Mouse (Mus musculus): ENCODE measurements at regions not wholly inside any gene's neighbourhood (a gene's known extent, or its start where the extent isn't known, plus 50 kb on each side); places are given as distances from the start of the nearest gene placed in this dataset.

DNA sequence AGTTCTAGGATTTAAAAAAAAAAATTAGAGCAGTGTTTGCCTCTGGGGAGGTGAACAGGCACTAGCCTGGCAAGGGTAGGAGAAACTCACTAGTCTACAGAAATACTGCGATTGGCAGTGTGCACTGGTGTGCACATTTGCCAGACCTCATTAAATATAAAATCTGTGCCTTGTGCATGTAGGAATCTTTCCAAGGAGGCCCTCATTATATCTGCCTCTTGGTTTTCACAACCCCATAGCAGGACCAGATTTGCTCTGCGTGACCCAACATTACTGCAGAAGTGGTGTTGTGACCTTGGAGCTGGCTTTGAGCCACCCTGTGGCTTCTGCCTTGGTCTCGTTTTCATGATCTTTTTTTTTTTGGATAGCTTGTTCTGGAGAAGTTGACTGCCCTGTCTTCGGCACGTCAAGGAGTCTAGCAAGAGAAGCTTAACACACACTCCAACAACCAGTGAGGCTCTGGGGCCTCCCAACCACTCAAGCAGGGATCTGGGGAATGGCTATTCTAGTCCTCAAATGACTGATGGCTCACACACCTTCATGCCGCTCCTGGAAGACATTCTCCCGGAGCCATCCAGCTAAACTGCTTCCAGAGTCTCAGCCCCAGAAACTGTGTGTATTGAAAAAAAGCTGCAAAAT lies 222.2 kb upstream of the Cnr1 start:
- DNase-seq = peak; percentile 66

- DNase-seq = no peak
Observed at GRCm38 (mm10) chr4:33705722-33706121, 218.7 kb upstream of the Cnr1 start.

DNA sequence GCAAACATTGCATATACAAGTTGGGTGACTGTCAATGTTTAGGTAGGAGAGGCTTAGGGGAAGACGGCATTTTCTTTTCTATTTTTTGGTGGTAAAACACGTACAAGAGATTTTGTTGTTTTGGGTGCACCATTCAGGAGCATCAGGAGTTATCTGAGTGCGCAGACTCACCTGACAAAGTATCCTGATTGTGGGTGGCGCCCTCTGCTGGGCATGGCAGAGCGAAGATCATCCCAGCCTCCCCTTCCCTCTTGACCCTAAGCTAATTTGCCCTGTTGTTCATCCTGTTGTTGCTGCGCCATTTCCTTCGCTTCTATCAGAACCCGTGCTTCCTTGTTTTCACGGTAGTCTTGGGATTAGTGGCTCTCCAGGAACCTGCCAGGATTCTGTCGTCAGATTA lies 217.6 kb upstream of the Cnr1 start:
- no peak for DNase-seq

DNA sequence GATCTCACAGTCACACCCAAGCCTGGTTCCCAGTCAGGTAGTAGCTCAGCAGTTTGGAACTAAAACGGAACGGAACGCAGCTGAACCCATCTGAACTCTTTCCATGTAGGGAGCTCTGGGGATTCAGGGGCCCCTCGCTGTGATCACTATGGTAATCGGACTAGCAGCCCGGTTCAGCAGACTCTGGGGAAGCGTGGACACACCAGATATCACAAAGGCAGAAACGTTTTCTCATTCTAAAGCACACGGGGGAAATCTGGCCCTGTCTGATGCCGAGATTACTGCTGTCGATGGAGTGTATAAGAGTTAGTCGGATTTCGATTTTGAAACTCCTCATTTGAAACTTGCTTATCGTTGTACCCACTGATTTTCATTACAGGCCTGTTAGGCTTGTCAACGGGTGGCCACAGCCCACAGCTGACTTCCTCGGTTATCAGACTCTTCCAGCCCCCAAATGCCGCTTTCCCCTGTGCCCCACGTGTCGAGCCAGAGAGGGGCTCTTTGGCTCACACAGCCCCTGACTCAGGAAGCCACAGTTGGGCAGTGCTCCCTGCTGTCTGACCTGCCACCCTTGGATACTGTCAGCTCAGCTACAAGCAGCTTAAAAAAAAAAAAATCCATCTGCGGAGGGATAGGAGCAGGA lies 207.8 kb upstream of the Cnr1 start:
- no peak for DNase-seq

DNA sequence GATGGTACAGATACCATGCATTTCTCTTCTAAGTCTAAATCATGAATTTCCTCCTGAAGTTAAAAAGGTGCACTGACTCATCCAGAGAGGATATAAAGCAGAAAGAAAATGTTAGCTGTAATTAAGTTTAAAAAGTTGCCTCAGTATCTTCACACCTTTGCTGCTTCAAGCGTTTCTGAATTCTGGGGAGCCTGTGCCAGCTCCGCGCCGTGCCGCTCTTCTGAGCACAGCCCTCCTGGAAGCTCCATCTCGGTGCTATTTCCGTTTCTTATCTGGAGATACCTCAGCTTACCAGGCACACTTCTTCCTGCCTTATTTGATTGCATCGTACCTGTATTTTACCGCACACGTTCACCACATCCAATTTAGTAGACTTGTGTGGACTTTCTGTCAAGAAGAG lies 203.4 kb upstream of the Cnr1 start:
- DNase-seq = no peak

GRCm38 (mm10) chr4:33721971-33722370 lies 202.4 kb upstream of the Cnr1 start:
- DNase-seq = no peak

GRCm38 (mm10) chr4:33731837-33732236 lies 192.6 kb upstream of the Cnr1 start:
- DNase-seq = no peak

- DNase-seq = peak; percentile 45
Observed at GRCm38 (mm10) chr4:33734923-33735322, 189.5 kb upstream of the Cnr1 start.

DNA sequence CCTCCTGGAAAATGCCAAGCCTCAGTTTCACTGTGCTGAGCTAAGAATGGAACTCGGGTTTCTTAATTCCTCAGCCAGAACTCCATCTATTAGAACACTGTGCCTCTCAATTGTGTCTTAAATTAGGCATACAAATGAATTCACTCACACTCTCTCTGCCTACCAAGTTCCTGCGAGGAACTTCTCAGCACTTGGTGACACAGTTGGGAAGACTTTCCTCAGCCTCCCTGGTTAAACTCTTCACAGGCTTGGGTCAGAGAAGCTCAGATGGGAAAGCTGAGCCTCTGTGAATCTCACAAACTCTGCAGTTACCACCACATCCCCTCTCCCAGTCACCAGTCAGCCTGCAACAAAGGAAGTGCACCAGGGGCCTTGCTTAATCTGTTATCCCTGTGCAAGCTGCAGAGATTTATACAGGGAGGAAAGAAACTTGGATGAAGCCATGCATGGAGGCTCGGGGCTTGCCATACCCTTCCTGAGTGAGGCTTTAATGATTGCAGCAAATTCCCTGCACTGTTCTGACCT lies 188.9 kb upstream of the Cnr1 start:
- DNase-seq = peak; percentile 37

DNA sequence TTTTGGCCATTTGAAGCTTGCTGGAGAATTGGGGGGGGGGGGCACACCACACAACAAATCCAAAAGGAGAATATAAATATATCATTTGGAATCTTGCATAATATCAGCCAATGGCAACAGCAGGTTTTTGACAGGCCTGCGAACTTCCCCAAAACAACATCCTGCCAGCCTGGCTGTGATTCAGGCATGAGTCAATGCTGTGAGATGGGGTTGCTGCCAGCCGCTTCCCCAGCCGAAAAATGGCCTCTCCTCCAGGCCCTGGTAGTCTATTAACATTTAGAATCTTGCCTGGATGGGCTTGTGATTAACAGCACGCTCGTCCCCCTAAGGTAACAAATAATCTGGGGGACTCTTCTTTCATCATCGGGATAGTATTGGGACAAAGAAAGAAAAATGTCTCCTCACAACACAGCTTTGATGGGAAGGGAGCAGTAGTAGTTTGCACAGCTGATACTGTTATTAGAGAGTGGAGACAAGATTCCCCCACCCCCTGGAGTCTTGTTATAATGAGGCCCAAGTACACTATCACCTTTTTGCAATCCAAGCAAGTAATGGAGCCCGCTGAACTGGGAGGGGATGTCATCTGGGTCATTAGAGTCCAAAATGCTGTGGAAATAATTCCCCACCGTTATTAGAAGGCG lies 188.2 kb upstream of the Cnr1 start:
- DNase-seq = peak; percentile 91

DNA sequence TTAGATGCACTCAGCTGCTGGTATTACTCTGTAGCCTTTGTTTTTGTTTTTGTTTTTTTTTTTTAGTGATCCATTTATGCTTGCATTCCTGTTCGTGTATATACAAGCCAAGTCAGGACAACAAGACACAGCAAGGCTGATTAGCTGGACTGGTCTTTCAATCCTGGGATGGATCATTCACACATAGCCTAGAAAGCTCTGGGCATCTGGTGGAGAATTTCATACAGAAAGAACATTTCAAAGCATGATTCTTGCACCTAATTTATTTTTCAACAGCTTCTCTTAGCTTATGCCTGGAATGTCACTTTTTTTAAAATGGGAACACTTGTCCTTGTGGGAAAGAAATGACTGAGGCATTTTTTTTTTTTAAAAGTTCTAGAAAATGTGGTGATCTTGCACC lies 187.1 kb upstream of the Cnr1 start:
- no peak for DNase-seq

DNA sequence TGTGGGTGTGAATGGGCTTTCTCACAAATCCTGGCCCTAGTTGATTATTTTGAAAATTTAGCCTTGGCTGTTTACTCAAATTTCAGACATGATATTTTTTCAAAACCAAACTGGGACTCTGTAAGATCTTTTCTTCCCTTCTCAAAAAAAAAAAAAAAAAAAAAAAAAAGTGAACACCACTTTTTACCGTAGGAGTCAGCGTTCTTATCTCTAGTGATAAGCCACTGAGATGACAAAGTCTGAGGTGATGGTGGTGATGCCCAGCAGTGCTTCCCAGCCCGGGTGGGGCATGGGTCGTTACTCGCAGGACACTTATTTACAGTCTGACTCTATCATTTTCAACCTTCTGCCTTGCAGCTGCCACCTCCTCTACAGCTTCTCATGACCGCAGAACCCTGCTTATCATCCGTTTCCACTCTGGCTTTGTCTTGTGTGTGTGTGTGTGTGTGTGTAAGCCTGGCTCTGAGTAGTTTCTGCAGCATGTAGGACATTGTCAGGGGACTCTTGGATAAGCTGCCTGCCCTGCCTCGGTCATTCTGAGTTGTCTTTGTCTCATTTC lies 186.5 kb upstream of the Cnr1 start:
- DNase-seq = no peak

GRCm38 (mm10) chr4:33739211-33739904 lies 185.0 kb upstream of the Cnr1 start:
- DNase-seq = no peak

- DNase-seq = no peak
Observed at GRCm38 (mm10) chr4:33740982-33741381, 183.4 kb upstream of the Cnr1 start.

DNA sequence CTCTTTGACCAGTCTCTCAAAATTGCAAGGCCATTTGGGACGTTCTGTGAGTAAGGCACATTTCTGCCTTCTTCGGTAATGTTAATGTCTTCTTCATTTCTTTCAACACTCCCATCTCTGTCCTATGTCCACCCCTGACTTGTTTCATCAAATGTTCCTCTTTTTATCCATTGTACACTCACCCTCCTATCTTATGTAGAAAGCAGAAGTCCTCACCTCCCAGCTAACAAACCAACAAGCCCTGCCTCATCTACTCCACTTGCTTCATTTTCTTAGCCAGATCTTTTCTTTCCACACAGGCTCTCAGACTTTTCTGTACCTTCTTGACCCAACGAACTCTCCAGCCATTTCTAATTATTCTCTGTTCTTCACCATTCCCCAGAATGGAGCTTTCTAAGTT lies 179.2 kb upstream of the Cnr1 start:
- DNase-seq = no peak

- DNase-seq = no peak
Observed at GRCm38 (mm10) chr4:33747316-33747895, 177.0 kb upstream of the Cnr1 start.

DNA sequence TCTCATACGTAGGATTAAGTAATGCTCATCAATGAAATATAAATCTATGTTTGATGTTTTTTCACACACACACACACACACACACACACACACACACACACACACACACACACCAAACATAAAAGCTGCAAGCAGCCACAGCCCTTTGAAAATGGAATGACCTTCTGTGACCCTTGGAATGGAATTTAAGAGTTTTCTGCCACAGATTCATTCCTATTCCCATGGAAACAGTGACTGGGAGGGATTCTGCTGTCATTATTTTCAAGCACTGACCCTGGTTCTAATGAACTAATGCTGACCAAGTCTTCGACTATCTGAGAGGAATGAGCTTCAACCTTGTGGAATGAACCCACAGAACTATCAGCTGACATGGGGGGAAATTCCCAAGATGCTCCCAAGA lies 156.7 kb upstream of the Cnr1 start:
- no peak for DNase-seq

GRCm38 (mm10) chr4:33786027-33786426 lies 138.4 kb upstream of the Cnr1 start:
- DNase-seq = no peak

DNA sequence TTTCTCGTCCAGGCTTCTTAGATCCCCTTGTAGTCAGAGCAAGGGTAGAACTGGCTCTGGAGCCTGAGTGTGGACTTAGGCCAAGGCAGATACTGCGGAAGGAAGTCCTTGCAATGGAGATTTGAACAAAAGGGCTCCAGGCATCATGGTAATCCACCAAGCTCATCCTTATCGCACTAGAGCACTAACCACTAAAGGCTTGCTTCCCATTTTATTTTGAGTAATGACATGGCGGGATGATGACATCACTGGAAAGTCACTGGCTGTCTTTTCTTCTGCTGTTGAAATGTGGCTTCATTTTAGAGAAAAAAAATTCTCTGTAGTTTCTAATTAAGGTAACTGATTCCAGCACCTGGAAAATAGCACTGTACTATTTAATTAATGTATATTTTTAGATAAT lies 137.4 kb upstream of the Cnr1 start:
- no peak for DNase-seq

DNA sequence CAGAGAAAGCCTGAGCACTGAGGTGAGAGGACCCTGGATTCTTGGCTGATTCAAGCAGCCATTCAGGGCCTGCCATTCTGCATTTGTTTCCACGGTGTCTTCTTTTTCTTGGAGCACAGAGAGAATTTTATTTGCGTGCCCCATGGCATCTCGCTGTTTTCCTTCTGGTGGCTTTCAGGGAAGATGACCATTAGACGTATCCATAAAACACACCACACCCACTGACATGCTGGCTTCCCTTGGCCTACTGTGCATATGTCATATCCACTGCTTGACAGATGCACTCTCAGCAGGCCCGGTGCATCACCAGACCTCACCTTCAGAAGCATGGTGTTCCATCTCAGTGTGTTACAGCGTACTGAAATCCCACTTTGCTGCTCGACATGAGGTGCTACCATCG lies 131.0 kb upstream of the Cnr1 start:
- peak; percentile 95 for DNase-seq

DNA sequence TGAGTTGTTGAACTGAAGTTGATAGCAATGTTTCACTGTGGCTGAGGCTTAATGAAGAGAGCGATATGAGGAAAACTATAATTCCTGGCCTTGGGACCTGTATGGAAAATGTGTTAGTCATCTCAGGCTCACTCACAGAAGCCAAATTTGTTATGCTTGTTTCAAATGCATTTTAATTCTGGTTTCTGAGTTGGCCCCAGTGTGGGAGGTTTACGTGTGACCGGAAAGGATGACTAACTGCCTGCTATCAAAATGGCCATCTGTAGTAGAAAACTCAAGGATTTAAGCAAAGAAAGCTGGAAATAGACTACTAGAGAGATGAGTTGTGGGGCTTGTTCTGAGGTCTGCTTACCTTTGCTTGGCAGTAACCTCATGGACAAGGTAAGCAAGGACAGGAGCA lies 128.9 kb upstream of the Cnr1 start:
- DNase-seq = no peak

- peak; percentile 66 for DNase-seq
Observed at GRCm38 (mm10) chr4:33797964-33798363, 126.4 kb upstream of the Cnr1 start.

DNA sequence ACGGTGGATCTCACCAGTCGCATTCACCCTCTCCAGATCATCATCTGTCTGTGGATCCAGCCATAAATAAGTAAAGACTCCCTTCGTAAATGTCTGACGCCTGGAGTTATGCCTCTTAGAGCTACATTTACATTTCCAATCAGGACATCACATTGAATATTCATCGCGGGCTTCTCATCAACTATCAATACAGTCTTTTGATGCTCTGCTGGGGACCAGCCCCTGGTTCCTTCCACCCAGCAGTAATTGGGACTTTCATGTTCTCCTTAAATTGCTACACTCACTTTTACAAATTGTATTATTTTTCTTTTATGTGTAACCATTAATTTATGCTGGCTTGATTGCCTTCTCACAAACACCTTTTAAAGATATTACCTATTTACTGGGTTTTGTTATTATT lies 125.7 kb upstream of the Cnr1 start:
- no peak for DNase-seq

Measured in cerebellum, adult 9-11 months (tissue).